Mouse (Mus musculus): ENCODE results near the gene Rit1.

DNA sequence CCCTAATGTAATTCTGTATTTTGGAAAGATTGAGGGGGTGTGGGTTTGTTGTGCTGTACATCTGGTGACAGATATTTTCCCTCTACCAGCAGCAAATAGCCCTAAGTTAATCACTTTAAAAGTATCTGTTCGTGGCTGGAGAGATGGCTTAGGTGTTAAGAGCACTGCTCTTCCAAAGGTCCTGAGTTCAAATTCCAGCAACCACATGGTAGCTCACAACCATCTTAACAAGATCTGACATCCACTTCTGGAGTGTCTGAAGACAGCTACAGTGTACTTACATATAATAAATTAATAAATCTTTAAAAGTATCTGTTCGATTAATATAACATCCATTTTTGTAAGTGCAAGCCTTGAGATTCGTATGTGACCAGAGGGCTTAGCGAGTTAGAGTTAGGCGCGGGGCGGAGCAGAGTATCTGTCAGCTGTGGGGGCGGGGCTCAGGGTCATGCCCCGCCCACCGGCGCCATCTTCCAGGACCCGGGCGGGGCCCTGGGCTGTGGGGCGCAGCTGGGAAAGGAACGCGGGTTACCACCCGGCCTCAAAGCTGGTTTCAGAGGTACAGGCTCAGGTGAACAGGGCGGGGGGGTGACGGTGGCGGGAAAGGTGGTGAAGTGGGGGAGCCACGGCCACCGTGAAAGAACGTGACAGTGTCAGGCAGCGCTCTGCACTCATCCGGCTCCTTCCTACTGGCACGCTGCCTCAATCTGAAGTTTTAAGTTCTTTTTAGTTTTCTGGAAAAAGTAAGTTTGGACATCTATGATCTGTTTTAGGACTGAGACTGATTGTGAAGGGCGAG is at the start of gene Rit1:
- TF ChIP-seq CTCF (IDR thresholded peaks at IDR 0.05; ENCODE audit: low read depth), result no peak
- no peak; the same call in 1 of the 2 replicates for TF ChIP-seq EP300 (IDR thresholded peaks at IDR 0.05; ENCODE audit: low read depth)

All from liver, postnatal 0 days (tissue).